Mouse (Mus musculus) effector memory CD4-positive, alpha-beta T cell, adult 5 months (primary cell): ENCODE data around the gene Edem1. TPM values are rescaled to one million over a fixed set of nuclear protein-coding genes. Genes with fewer than 3 reads are reported as not detected.

Experiments
- polyA plus RNA-seq: library from polyadenylated mRNA; unstranded; fragments of 100-300 nt; shearing (Covaris generic); gene quantifications from one replicate; pipeline ENCODE4 v1.2.1, GENCODE M21; 2017

Gene Edem1
- polyA plus RNA-seq: 175 TPM

DNA sequence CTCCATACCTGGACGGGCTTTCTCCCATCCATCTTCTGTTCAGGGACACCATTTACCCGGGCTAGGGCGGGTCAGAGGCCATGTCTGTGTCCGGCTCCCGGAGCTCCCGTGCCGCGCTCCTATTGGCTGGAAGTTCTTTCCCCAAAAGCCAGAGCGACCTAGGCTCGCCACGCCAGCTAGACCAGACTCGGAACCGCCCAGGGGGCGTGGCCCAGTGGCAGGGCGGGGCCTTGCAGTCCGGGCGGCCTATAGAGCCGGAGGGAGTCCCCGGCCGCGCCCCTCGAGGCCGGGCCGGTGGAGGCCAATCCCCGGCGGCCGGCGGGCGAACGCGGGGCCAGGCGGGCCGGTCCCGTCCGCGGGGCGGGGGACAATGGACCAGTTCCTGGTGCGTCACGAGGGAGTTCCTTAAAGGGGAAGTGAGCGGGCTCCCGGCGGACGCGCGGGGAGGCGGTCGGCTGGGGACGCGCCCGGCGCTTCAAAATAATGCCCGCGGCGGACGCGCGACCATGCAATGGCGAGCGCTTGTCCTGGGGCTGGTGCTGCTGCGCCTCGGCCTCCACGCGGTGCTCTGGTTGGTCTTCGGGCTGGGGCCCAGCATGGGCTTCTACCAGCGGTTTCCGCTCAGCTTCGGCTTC lies at the start of gene Edem1:
Edem1 (plus strand) TSS at position 408 of the 635 bp plus-strand sequence.

GRCm38 (mm10) chr6:108782526-108783183 lies 45.8 kb upstream of the Edem1 start, which contains the start of gene Arl8b:
Arl8b (plus strand) TSS chr6:108783099.

Other genes starting within 250 kb of the Edem1 start
- 694 TPM for gene Bhlhe40, start 168.0 kb upstream of the Edem1 start, polyA plus RNA-seq
- gene Arl8b, start 45.5 kb upstream of the Edem1 start, polyA plus RNA-seq: 62.2 TPM